Mouse (Mus musculus) limb, embryonic 15.5 days (tissue): Measurements from ENCODE around the gene Fxn. TPM values are rescaled to one million over a fixed set of nuclear protein-coding genes. Genes with fewer than 3 reads are reported as not detected.
"Not testable (repeated sequence)": the region's sequence is repeated elsewhere in the genome, so short reads cannot be mapped to it uniquely, and the experiment has no call there.

Experiments used
- ATAC-seq: fragments of 200-750 bp; cut with Nextera tagmentation; 2 replicates; pipeline ENCODE4 v1.8.0; 2017; ENCODE audit warnings: low read depth, moderate TSS enrichment; ENCODE audit not compliant: insufficient number of reproducible peaks, low FRiP score, low TSS enrichment
- H3K27ac ChIP-seq: fragments of 300-500 bp; sonication (generic); 2 replicates; pipeline ENCODE4 v1.5.1; 2015; ENCODE audit warnings: moderate library complexity, mild to moderate bottlenecking, inconsistent platforms
- H3K27me3 ChIP-seq: fragments of 300-500 bp; sonication (generic); 2 replicates; pipeline ENCODE4 v1.6.1; 2015; ENCODE audit warnings: inconsistent platforms
- H3K36me3 ChIP-seq: fragments of 300-500 bp; sonication (generic); 2 replicates; pipeline ENCODE4 v1.6.1; 2015; ENCODE audit warnings: inconsistent platforms
- H3K4me1 ChIP-seq: fragments of 300-500 bp; sonication (generic); 2 replicates; pipeline ENCODE4 v1.6.1; 2015; ENCODE audit warnings: inconsistent platforms
- H3K4me2 ChIP-seq: fragments of 300-500 bp; sonication (generic); 2 replicates; pipeline ENCODE4 v1.6.1; 2015; ENCODE audit warnings: mild to moderate bottlenecking, inconsistent platforms
- H3K4me3 ChIP-seq: fragments of 300-500 bp; sonication (generic); 2 replicates; pipeline ENCODE4 v1.5.1; 2015; ENCODE audit warnings: mild to moderate bottlenecking, inconsistent platforms
- H3K9ac ChIP-seq: fragments of 300-500 bp; sonication (generic); 2 replicates; pipeline ENCODE4 v1.6.1; 2015; ENCODE audit warnings: inconsistent platforms
- H3K9me3 ChIP-seq: fragments of 300-500 bp; sonication (generic); 2 replicates; pipeline ENCODE4 v1.6.1; 2016; ENCODE audit warnings: inconsistent platforms
- WGBS: fragments of 180-500 bp; shearing (Covaris S2); methylation state at CpG from one replicate; pipeline ENCODE4 v1.1.7; 2015; 5-methylcytosine and 5-hydroxymethylcytosine counted together
- polyA plus RNA-seq: library from polyadenylated mRNA; unstranded; fragments of >200 nt; fragmentation: Nextera tagmentation; extraction: Ambion mirVana; gene quantifications from 2 replicates; pipeline ENCODE4 v1.2.1, GENCODE M21; 2015

The Fxn gene
- polyA plus RNA-seq, 1 experiment from 2014 or later, result 36.0 TPM

DNA sequence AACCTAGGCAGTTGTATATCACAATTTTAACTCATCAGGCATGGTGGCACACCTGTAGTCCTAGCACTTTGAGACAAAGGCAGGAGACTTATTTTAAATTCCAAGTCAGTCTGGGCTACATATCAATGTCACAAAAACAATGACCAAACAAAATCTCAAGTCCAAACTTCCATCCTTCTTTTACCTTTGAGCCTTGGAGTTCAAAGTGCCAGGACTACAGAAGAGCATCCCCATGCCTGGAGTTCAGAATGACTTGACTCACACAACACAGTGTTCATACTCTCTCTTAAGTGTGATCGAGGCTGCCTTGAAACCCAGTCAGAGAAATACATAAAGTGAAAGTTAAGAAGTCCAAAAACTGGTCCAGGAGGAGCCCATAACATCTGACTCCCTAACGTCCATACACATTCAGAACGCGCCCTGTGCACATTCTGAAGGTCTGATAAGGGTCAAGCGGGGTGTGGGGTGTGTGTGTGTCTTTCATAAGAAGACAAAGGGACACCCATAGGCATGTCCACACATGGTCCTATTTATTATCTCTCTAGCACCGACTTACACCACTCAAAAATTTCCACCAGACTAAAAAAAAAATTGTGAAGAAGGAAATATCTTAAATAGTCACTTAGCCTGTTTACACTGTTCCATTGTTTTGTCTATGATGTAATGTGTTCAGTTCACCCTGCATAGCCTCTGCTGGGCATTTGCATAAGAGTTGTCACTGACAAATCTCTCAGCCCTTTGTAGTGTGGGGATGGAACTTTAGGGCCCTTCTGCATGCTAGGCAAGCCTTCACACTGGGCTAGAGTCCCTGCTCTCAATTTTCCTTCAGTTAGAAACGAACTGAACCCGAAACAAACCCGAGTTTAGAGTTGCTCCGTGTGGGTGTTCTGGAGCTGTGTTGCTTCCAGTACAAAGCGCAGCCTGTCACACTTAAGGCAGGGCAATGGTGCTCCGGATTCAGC lies 20.7 kb downstream of the Fxn start:
- Histone ChIP-seq H3K9ac (no peak overlapping the region), H3K36me3 (peaks cover 23% of the 10 kb centered on the region), H3K4me2 (no peak overlapping the region), H3K27me3 (no peaks in the 10 kb centered on the region), H3K4me3 (no peak overlapping the region), H3K4me1 (no peaks in the 10 kb centered on the region), H3K9me3 (no peaks in the 10 kb centered on the region), H3K27ac (no peak overlapping the region)
- no peak for ATAC-seq
- 81% methylated on average over 12 of the region's 12 CpGs for WGBS

DNA sequence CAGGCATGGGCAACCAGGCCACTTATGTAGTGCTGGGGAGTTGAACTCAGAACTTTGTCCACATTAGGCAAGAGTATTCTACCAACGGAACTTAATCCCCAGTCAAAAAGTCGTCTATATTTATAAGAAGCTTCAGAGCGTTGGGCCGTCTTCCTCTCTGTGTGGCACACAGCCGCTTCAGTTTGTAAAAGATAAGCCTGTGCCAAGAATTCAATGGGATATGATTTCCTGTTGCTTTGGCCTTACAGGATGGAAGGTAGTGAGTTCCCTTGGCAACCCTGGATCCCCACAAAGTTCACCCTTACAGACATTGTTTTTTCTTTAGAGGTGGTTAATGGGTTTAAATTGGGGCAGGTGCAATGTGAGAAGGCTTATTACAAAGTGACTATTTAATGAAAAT lies 22.0 kb downstream of the Fxn start:
- no peak overlapping the region for H3K9ac ChIP-seq
- WGBS, result 77% methylated on average over 5 of the region's 5 CpGs
- H3K36me3 ChIP-seq, result peaks cover 16% of the 10 kb centered on the region
- no peak for ATAC-seq
- no peak overlapping the region for H3K4me3 ChIP-seq
- no peaks in the 10 kb centered on the region for H3K9me3 ChIP-seq
- no peaks in the 10 kb centered on the region for H3K4me1 ChIP-seq
- H3K4me2 ChIP-seq, result no peak overlapping the region
- no peaks in the 10 kb centered on the region for H3K27me3 ChIP-seq
- no peak overlapping the region; the same call in 1 of the 2 replicates for H3K27ac ChIP-seq

DNA sequence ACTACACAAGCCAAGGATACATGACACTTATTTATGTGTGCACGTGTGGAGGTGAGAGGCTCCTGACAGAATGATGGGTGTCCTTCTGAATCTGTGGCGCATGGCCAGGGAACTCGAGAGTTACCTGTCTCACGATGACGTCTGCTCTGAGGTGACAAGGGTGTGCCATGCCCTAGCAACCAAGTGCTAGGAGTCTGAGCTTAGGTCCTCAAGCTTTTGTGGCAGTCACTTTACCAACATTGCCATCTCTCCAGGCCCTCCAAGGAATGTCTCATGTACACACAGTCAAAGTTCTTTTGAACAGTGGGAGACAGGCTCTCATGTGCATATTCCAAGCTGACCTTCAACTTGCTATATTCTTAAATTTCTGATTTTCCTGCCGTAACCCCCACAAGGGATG lies 22.4 kb downstream of the Fxn start:
- Histone ChIP-seq H3K9me3 (no peaks in the 10 kb centered on the region), H3K27me3 (no peaks in the 10 kb centered on the region), H3K36me3 (peaks cover 16% of the 10 kb centered on the region), H3K4me3 (no peak overlapping the region), H3K4me2 (no peak overlapping the region), H3K9ac (no peak overlapping the region), H3K27ac (no peak overlapping the region; the same call in 1 of the 2 replicates), H3K4me1 (no peaks in the 10 kb centered on the region)
- ATAC-seq, result no peak
- WGBS, result 83% methylated on average over 6 of the region's 6 CpGs

DNA sequence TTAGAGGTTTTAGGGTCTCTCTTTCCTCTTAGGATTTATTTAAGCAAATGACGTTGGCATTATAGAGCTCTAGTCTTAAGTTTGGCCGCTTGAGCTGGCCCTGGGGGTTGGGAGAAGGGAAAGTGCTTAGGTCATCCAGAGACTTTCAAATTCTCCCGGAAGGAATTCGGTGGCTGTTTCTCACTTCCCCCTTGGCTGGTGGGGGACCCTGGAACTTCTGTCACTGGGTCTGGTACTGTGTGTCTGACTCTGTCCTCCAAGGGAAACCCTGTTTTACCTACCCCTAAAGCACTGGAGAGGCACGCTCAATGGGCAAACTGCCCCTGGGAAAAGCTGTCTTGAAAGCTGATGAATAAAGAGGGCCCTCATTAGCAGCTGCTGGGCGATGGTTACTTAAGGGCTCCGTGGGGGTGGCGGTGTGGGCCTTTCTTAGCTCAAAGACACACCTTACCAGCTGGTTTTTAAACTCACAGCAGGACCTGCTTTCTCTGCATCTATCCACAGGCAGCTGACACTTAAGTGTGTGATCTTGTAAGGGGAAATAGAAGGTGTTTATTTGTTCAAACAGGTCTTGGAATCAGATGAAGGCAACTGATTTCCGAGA lies 26.6 kb downstream of the Fxn start:
- no peaks in the 10 kb centered on the region for H3K9me3 ChIP-seq
- no peak overlapping the region for H3K27ac ChIP-seq
- H3K4me3 ChIP-seq, result no peak overlapping the region
- 15% methylated on average over 9 of the region's 9 CpGs for WGBS
- no peaks in the 10 kb centered on the region for H3K36me3 ChIP-seq
- no peaks in the 10 kb centered on the region for H3K27me3 ChIP-seq
- H3K4me2 ChIP-seq, result no peak overlapping the region
- H3K9ac ChIP-seq, result no peak overlapping the region
- ATAC-seq, result no peak
- peaks cover 6% of the 10 kb centered on the region for H3K4me1 ChIP-seq

DNA sequence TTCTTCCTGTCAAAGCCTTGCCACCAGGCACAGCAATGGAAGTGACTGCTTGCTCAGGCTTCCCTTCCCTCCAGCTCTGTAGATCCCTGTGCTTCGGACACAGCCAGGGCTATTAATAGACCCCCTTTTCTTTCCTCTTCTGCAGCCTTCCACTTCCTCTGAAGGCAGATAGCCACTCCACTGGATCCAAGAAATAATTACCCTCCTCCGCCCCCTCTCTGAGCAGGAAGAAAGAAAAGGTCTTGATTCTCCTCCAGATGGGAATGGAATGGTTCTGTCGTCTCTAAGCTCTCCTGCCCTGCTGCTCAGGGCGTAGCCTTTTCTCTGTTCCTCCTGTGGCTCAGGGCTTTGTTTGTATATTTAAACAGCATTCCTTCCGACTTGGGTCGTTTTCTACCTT lies 28.5 kb downstream of the Fxn start:
- H3K27me3 ChIP-seq, result no peaks in the 10 kb centered on the region
- H3K9ac ChIP-seq, result no peak overlapping the region
- no peaks in the 10 kb centered on the region for H3K9me3 ChIP-seq
- WGBS, result 19% methylated on average over 6 of the region's 6 CpGs
- no peak overlapping the region for H3K27ac ChIP-seq
- H3K4me3 ChIP-seq, result no peak overlapping the region
- H3K4me1 ChIP-seq, result peaks cover 6% of the 10 kb centered on the region
- H3K36me3 ChIP-seq, result no peaks in the 10 kb centered on the region
- H3K4me2 ChIP-seq, result 0 out of 2 replicates have a peak overlapping the region, but pooled peaks have one; percentile 10
- no peak for ATAC-seq

DNA sequence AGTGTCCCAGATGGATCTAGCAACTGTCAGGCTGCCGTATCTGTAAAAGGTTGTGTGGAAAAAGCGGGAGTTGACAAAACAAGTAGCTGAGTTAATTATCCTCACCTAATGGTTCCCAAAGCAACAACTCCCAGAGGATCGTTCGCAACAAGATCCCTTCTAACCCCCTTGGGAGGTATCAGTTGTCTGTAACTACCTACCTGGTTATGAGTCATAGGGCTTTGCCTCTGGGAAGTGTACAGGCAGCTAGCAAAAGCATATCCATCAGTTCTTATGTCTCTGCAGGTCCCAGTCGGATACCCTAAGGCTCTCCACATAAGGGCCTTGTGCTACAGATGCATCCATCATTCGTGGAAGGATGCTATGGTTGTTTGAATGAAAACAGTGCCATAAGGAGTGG lies 37.1 kb downstream of the Fxn start:
- 70% methylated on average over 6 of the region's 6 CpGs for WGBS
- Histone ChIP-seq H3K27me3 (no peaks in the 10 kb centered on the region), H3K4me3 (no peak overlapping the region), H3K9ac (no peak overlapping the region), H3K9me3 (no peaks in the 10 kb centered on the region), H3K4me2 (no peak overlapping the region), H3K4me1 (peaks cover 5% of the 10 kb centered on the region), H3K27ac (no peak overlapping the region), H3K36me3 (no peaks in the 10 kb centered on the region)
- ATAC-seq, result no peak

DNA sequence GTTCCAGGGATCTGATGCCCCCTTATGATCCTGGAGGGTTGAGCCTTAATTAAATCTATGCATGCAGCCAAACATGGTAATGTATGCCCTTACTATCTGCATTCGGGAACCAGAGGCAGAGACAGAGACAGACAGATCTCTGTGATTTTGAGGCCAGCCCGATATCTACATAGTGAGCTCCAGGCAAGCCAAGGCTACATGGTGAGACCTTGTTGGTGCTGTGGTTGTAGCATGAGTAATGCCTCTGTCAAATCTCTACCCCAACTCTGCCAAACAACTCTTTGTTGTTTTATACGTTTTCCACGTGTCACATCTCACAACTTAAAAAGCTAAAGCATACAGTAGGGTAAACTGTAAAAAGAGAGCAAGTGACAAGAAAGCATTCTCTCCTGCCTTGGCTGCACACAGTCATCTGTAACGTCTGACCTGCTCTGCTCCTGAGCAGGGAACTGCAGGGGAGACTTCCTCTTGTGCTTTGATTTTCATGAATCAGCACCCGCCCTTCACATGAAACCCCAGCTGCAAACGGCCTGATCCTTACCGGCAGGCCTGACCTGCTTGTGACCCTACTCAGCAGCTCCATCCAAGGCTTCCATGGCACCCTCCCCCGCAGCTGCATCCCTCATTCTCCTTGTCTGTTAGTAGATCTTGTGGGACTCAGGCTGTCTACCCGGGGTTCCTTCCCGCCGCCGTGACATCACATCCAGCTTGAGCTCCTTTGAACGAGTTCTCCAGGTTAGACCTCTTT lies 38.4 kb downstream of the Fxn start:
- Histone ChIP-seq H3K4me1 (peaks cover 5% of the 10 kb centered on the region), H3K9ac (no peak overlapping the region), H3K27me3 (no peaks in the 10 kb centered on the region), H3K4me3 (no peak overlapping the region), H3K9me3 (no peaks in the 10 kb centered on the region), H3K4me2 (no peak overlapping the region), H3K27ac (no peak overlapping the region), H3K36me3 (no peaks in the 10 kb centered on the region)
- ATAC-seq, result no peak
- WGBS, result 25% methylated on average over 14 of the region's 14 CpGs

DNA sequence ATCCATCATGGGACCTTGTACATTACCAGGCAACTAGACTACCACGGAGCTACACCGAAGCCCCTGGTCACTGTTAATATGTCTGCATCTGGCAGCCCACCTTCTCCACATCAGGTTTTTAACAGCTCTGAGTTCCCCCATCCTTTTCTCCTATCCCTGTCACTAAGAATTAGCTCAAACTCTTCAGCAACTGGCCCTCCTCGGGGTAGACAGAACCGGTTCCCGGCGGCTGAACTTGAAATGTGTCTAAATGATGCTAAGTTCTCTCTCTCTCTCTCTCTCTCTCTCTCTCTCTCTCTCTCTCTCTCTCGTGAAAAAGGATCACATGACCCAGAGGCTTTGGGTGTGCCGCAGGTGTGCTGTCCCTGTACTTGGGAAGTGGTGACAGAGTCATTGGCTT lies 39.1 kb downstream of the Fxn start:
- no peak for ATAC-seq
- Histone ChIP-seq H3K4me2 (no peak overlapping the region), H3K27ac (no peak overlapping the region), H3K36me3 (no peaks in the 10 kb centered on the region), H3K9me3 (no peaks in the 10 kb centered on the region), H3K9ac (no peak overlapping the region), H3K4me3 (no peak overlapping the region), H3K4me1 (peaks cover 5% of the 10 kb centered on the region), H3K27me3 (no peaks in the 10 kb centered on the region)
- WGBS, result 75% methylated on average over 8 of the region's 8 CpGs

DNA sequence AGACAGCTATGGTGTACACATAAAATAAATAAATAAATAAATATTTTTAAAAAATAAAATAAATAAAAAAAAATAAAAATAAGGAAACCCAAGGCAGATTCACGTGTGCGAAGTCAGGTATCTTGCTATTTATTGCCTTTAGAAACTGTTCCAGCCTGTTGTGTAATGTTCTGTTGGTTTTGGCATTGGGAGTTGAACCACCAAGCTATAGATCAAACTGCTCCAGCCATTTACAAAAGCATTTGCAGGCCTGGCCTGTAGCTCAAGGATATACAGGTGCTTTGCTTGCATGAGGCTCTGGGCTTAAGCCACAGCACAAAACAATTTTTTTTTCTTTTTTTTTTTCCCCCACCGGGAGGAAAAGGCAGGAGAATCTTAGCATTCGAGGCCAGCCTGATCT lies 42.4 kb downstream of the Fxn start:
- Histone ChIP-seq H3K4me1 (peaks cover 5% of the 10 kb centered on the region), H3K36me3 (no peaks in the 10 kb centered on the region), H3K4me3 (no peak overlapping the region), H3K4me2 (no peak overlapping the region), H3K27ac (no peak overlapping the region), H3K9ac (no peak overlapping the region), H3K27me3 (no peaks in the 10 kb centered on the region), H3K9me3 (no peaks in the 10 kb centered on the region)
- no peak for ATAC-seq
- WGBS, result 85% methylated on average over 4 of the region's 4 CpGs

DNA sequence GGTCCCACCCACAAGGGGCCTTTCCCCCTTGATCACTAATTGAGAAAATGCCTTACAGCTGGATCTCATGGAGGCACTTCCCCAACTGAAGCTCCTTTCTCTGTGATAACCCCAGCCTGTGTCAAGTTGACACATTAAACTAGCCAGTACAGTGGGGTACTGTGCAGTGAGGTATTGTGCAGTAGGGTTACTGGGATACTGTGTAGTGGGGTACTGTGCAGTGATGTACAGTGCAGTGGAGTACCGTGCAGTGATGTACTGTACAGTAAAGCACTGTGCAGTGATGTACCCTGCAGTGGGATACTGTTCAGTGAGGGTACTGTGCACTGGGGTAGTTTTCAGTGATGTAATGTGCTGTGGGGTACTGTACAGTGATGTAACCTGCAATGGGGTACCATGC lies 48.0 kb downstream of the Fxn start:
- H3K27me3 ChIP-seq, H3K36me3 ChIP-seq, H3K4me3 ChIP-seq, H3K4me2 ChIP-seq, H3K4me1 ChIP-seq, H3K27ac ChIP-seq, H3K9ac ChIP-seq, ATAC-seq, H3K9me3 ChIP-seq: not testable (repeated sequence)
- WGBS, result 94% methylated on average over 1 of the region's 1 CpGs

DNA sequence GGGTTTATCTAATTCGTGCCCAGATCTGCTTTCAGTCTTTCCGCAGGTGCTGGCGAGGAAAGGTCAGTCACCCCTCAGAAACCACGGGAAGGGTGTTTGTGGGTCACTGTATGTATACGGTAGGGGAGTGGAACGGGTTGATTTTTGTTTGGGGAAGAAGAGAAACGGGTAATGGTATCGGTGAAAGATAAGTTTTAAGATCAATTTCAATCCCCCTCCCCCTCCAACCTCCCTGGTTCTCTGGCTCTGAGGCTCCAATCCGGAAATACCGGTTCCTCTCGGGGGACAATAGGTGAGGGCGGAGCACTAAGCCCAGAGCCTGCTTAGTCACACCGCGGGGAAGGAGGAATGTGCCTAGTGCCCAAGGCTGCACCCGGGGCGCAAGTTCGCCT lies 55.1 kb downstream of the Fxn start:
- WGBS, result 2% methylated on average over 17 of the region's 17 CpGs
- no peaks in the 10 kb centered on the region for H3K36me3 ChIP-seq
- no peak for ATAC-seq
- peak overlapping the region; percentile 94 for H3K4me2 ChIP-seq
- H3K4me1 ChIP-seq, result peaks cover 18% of the 10 kb centered on the region
- peak overlapping the region; percentile 48 for H3K4me3 ChIP-seq
- no peaks in the 10 kb centered on the region for H3K9me3 ChIP-seq
- no peak overlapping the region for H3K9ac ChIP-seq
- peaks cover 25% of the 10 kb centered on the region for H3K27me3 ChIP-seq
- peak overlapping the region; percentile 69 for H3K27ac ChIP-seq
